Mouse (Mus musculus) midbrain, postnatal 0 days (tissue): Measurements from ENCODE around the gene Ooep. TPM values are rescaled to one million over a fixed set of nuclear protein-coding genes. Genes with fewer than 3 reads are reported as not detected.
"Not testable (repeated sequence)": the region's sequence is repeated elsewhere in the genome, so short reads cannot be mapped to it uniquely, and the experiment has no call there.

Experiments used
- ATAC-seq: fragments of 200-750 bp; cut with Nextera tagmentation; 2 replicates; pipeline ENCODE4 v1.8.0; 2017; ENCODE audit warnings: moderate number of reproducible peaks, mild to moderate bottlenecking, moderate TSS enrichment, moderate library complexity; ENCODE audit not compliant: low FRiP score
- DNase-seq: peaks from one replicate; pipeline ENCODE4 v3.0.0-alpha.2; 2015; ENCODE audit warnings: low spot score
- H3K27ac ChIP-seq: fragments of 300-500 bp; sonication (generic); 2 replicates; pipeline ENCODE4 v1.5.1; 2014; ENCODE audit warnings: low read depth, mild to moderate bottlenecking, low read length, mixed read lengths
- H3K27me3 ChIP-seq: fragments of 300-500 bp; sonication (generic); 2 replicates; pipeline ENCODE4 v1.6.1; 2014; ENCODE audit warnings: low read length, control low read depth, mixed read lengths; ENCODE audit not compliant: insufficient read depth
- H3K36me3 ChIP-seq: fragments of 300-500 bp; sonication (generic); 2 replicates; pipeline ENCODE4 v1.6.1; 2014; ENCODE audit warnings: low read length, control low read depth, mixed read lengths; ENCODE audit not compliant: insufficient read depth
- H3K4me1 ChIP-seq: fragments of 300-500 bp; sonication (generic); 2 replicates; pipeline ENCODE4 v1.6.1; 2014; ENCODE audit warnings: mild to moderate bottlenecking, control low read depth, antibody characterized with exemption, low read length, mixed read lengths; ENCODE audit not compliant: insufficient read depth
- H3K4me2 ChIP-seq: fragments of 300-500 bp; sonication (generic); 2 replicates; pipeline ENCODE4 v1.6.1; 2014; ENCODE audit warnings: low read depth, mild to moderate bottlenecking, low read length, mixed read lengths; ENCODE audit not compliant: poor library complexity, severe bottlenecking
- H3K4me3 ChIP-seq: fragments of 300-500 bp; sonication (generic); 2 replicates; pipeline ENCODE4 v1.5.1; 2014; ENCODE audit warnings: low read depth, mild to moderate bottlenecking, low read length, moderate library complexity
- H3K9ac ChIP-seq: fragments of 300-500 bp; sonication (generic); replicated peaks from 2 replicates; pipeline ENCODE4 v1.6.1; 2014; ENCODE audit warnings: mild to moderate bottlenecking, low read length, moderate library complexity, mixed read lengths; ENCODE audit not compliant: poor library complexity, severe bottlenecking
- H3K9me3 ChIP-seq: fragments of 300-500 bp; sonication (generic); 2 replicates; pipeline ENCODE4 v1.6.1; 2016; ENCODE audit warnings: low read length, control low read depth
- CTCF ChIP-seq: IDR thresholded peaks from 2 replicates; pipeline ENCODE4 v1.5.1; 2016; ENCODE audit warnings: antibody characterized with exemption, mild to moderate bottlenecking
- WGBS: fragments of 180-500 bp; shearing (Covaris S2); extraction: QIAGEN DNeasy Blood & Tissue Kit; methylation state at CpG from one replicate; pipeline ENCODE4 v1.1.7; 2014; 5-methylcytosine and 5-hydroxymethylcytosine counted together
- polyA plus RNA-seq: library from polyadenylated mRNA; unstranded; fragments of >200 nt; fragmentation: Nextera tagmentation; extraction: Ambion mirVana; gene quantifications from 2 replicates; pipeline ENCODE4 v1.2.1, GENCODE M21; 2015
- total RNA-seq: library from RNA; depleted of rRNA; stranded (reverse); fragments of >200 nt; gene quantifications from 2 replicates; pipeline ENCODE4 v1.2.3, GENCODE M21; 2014; rRNA removed

Ooep gene
- total and polyA plus RNA-seq, 2 experiments from 2014 or later: 5.3 to 6.1 TPM

GRCm38 (mm10) chr9:78347004-78347403, 31.5 kb downstream of the Ooep start:
- Histone ChIP-seq H3K27me3 (no peaks in the 10 kb centered on the region), H3K4me3 (no peak overlapping the region), H3K9me3 (no peaks in the 10 kb centered on the region), H3K36me3 (no peaks in the 10 kb centered on the region), H3K9ac (no peak overlapping the region), H3K27ac (no peak overlapping the region), H3K4me2 (no peak overlapping the region), H3K4me1 (no peaks in the 10 kb centered on the region)
- ATAC-seq (no peak), DNase-seq (no peak)
- 81% methylated on average over 3 of the region's 3 CpGs for WGBS
- TF ChIP-seq CTCF: no peak

- not testable (repeated sequence) for H3K4me2 ChIP-seq, H3K9me3 ChIP-seq, H3K4me1 ChIP-seq, H3K4me3 ChIP-seq, H3K27ac ChIP-seq, ATAC-seq, H3K27me3 ChIP-seq, H3K9ac ChIP-seq, DNase-seq, H3K36me3 ChIP-seq
- WGBS: 73% methylated on average over 4 of the region's 4 CpGs
These were observed 33.3 kb downstream of the Ooep start for GRCm38 (mm10) chr9:78345235-78345634.

- not testable (repeated sequence) for H3K4me2 ChIP-seq, H3K27me3 ChIP-seq, H3K9ac ChIP-seq, H3K9me3 ChIP-seq, ATAC-seq, H3K4me1 ChIP-seq, H3K4me3 ChIP-seq, H3K27ac ChIP-seq, DNase-seq, H3K36me3 ChIP-seq
- 90% methylated on average over 9 of the region's 9 CpGs for WGBS
These were observed 35.5 kb downstream of the Ooep start for GRCm38 (mm10) chr9:78343055-78343454.

- not testable (repeated sequence) for H3K9me3 ChIP-seq, H3K27ac ChIP-seq, H3K9ac ChIP-seq, H3K4me3 ChIP-seq, H3K27me3 ChIP-seq, ATAC-seq, DNase-seq, H3K36me3 ChIP-seq, H3K4me1 ChIP-seq, H3K4me2 ChIP-seq
- WGBS: 90% methylated on average over 4 of the region's 4 CpGs
These were observed 36.0 kb downstream of the Ooep start for GRCm38 (mm10) chr9:78342494-78342893.

GRCm38 (mm10) chr9:78340324-78340723, 38.2 kb downstream of the Ooep start:
- WGBS: 6% methylated on average over 8 of the region's 8 CpGs
- H3K4me2 ChIP-seq: peak overlapping the region; percentile 18; the same call in 1 of the 2 replicates
- ATAC-seq: peak; percentile 56

GRCm38 (mm10) chr9:78337050-78337449, 41.5 kb downstream of the Ooep start:
- H3K9me3 ChIP-seq, H3K4me1 ChIP-seq, ATAC-seq, H3K27me3 ChIP-seq, H3K4me3 ChIP-seq, H3K4me2 ChIP-seq, H3K9ac ChIP-seq, H3K36me3 ChIP-seq, H3K27ac ChIP-seq: not testable (repeated sequence)
- peak; percentile 18 for DNase-seq

More at GRCm38 (mm10) chr9:78340324-78340723, 38.2 kb downstream of the Ooep start:
- not testable (repeated sequence) for H3K27me3 ChIP-seq, H3K9ac ChIP-seq, H3K36me3 ChIP-seq, H3K4me1 ChIP-seq, H3K4me3 ChIP-seq, H3K27ac ChIP-seq, H3K9me3 ChIP-seq
- peak; percentile 51 for DNase-seq
- peak; percentile 87 for TF ChIP-seq CTCF

- H3K9ac ChIP-seq, H3K9me3 ChIP-seq, H3K36me3 ChIP-seq, DNase-seq, H3K27me3 ChIP-seq, ATAC-seq, H3K27ac ChIP-seq, H3K4me1 ChIP-seq, H3K4me2 ChIP-seq, H3K4me3 ChIP-seq: not testable (repeated sequence)
- 82% methylated on average over 1 of the region's 1 CpGs for WGBS
These were observed 51.2 kb downstream of the Ooep start, which contains the start of gene Omt2b for GRCm38 (mm10) chr9:78327289-78327688. Gene Omt2b, plus strand, starts transcription at chr9:78327589.

Other genes with a start within 250 kb of the Ooep start
- gene Gsta4, start 196.0 kb downstream of the Ooep start, total RNA-seq: 12.9 and 17.1 TPM in 2 replicates
- 25.1 and 28.2 TPM in 2 replicates for gene Gsta4, start 196.0 kb downstream of the Ooep start, polyA plus RNA-seq
- gene Gsta1, start 148.1 kb downstream of the Ooep start, total RNA-seq: not detected in 2 replicates
- not detected in 2 replicates for gene Gsta1, start 148.1 kb downstream of the Ooep start, polyA plus RNA-seq
- not detected in 2 replicates for gene Gm3776, start 121.6 kb downstream of the Ooep start, total RNA-seq
- gene Gm3776, start 121.6 kb downstream of the Ooep start, polyA plus RNA-seq: not detected in 2 replicates
- gene Gm10639, start 88.8 kb downstream of the Ooep start, total RNA-seq: not detected in 2 replicates
- not detected in 2 replicates for gene Gm10639, start 88.8 kb downstream of the Ooep start, polyA plus RNA-seq
- gene Omt2a, start 63.9 kb downstream of the Ooep start, total RNA-seq: not detected in 2 replicates
- gene Omt2a, start 63.9 kb downstream of the Ooep start, polyA plus RNA-seq: not detected in 2 replicates
- not detected in 2 replicates for gene Omt2b, start 51.1 kb downstream of the Ooep start, total RNA-seq
- gene Omt2b, start 51.1 kb downstream of the Ooep start, polyA plus RNA-seq: not detected in 2 replicates
- not detected in 2 replicates for gene Gsta2, start 22.9 kb downstream of the Ooep start, total RNA-seq
- gene Gsta2, start 22.9 kb downstream of the Ooep start, polyA plus RNA-seq: not detected in 2 replicates
- 0.90 and 3.1 TPM in 2 replicates for gene Dppa5a, start 10.5 kb downstream of the Ooep start, total RNA-seq
- 9.5 TPM in 2 replicates for gene Dppa5a, start 10.5 kb downstream of the Ooep start, polyA plus RNA-seq
- 0.28 TPM in 1 of 2 replicates, not detected in the other for gene Ddx43, start 17.1 kb upstream of the Ooep start, total RNA-seq
- gene Ddx43, start 17.1 kb upstream of the Ooep start, polyA plus RNA-seq: 0.31 and 0.43 TPM in 2 replicates
- gene Cgas, start 64.5 kb upstream of the Ooep start, total RNA-seq: 0.55 and 0.71 TPM in 2 replicates
- gene Cgas, start 64.5 kb upstream of the Ooep start, polyA plus RNA-seq: 0.56 and 0.74 TPM in 2 replicates
- gene Mto1, start 69.5 kb upstream of the Ooep start, total RNA-seq: 27.1 and 27.5 TPM in 2 replicates
- gene Mto1, start 69.5 kb upstream of the Ooep start, polyA plus RNA-seq: 18.5 and 18.7 TPM in 2 replicates
- 0.47 and 5.4 TPM in 2 replicates for gene Gm17324, start 70.1 kb upstream of the Ooep start, total RNA-seq
- gene Gm17324, start 70.1 kb upstream of the Ooep start, polyA plus RNA-seq: 3.7 and 4.1 TPM in 2 replicates
- 6,169 and 7,035 TPM in 2 replicates for gene Eef1a1, start 110.4 kb upstream of the Ooep start, total RNA-seq
- gene Eef1a1, start 110.4 kb upstream of the Ooep start, polyA plus RNA-seq: 2,410 and 2,461 TPM in 2 replicates
- 14.7 and 15.1 TPM in 2 replicates for gene Slc17a5, start 209.3 kb upstream of the Ooep start, total RNA-seq
- 12.8 and 16.8 TPM in 2 replicates for gene Slc17a5, start 209.3 kb upstream of the Ooep start, polyA plus RNA-seq
- 2.4 and 4.2 TPM in 2 replicates for gene Cd109, start 236.8 kb upstream of the Ooep start, total RNA-seq
- gene Cd109, start 236.8 kb upstream of the Ooep start, polyA plus RNA-seq: 0.86 and 1.1 TPM in 2 replicates